Mouse (Mus musculus): ENCODE measurements around the gene Atp8b2. TPM values are rescaled to one million over a fixed set of nuclear protein-coding genes. Genes with fewer than 3 reads are reported as not detected.

Atp8b2 gene
- polyA plus RNA-seq, 1 experiment, result 80.8 TPM

DNA sequence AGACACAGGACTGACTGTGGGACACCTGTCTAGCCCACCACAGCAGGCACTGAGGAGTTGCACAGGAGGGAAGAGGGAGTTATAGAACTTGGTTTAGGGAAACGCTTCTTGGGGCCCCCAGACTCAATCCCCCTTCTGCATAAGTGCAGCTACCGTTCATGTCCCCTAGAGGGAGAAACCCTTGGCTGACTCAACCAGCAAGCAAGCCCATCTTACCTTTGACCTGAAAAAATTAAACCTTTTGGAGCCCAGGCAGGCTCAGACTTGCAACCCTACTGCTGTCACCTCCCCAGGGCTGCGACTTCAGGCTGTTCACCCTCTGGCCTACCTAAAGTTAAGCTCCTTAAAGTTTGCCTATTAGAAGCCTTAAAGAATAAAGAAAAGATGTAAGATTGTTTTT, 45.9 kb downstream of the Atp8b2 start:
- no peak for DNase-seq (ENCODE audit: low read depth)
- 0 out of 2 replicates have a peak, but pooled peaks have one; percentile 7 for TF ChIP-seq CTCF (IDR thresholded peaks at IDR 0.05; ENCODE audit: borderline replicate concordance, extremely low read depth, insufficient read depth, insufficient read length)
- TF ChIP-seq POLR2A (IDR thresholded peaks at IDR 0.05; ENCODE audit: borderline replicate concordance, extremely low read depth, insufficient read depth, insufficient read length, poor library complexity, severe bottlenecking), result no peak

DNA sequence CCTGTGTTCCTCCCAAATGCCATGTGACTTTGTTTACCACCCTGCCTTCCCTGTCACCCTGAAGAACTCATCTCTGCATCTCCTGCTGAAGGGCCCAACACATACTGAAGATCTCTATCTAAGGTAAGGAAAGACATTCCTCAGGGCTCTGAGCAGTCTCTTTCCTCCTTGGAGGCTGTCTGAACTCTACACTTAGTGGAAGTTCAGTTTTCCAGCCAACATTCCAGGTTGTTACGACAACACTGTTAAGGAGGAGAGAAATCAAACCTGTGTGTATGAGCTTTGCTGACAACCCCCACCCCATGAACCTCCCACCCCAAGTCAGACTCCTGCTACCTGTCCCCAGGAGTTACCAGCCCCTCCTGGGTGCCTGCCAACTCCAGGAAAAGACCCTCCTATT, 46.7 kb downstream of the Atp8b2 start:
- TF ChIP-seq POLR2A (IDR thresholded peaks at IDR 0.05; ENCODE audit: borderline replicate concordance, extremely low read depth, insufficient read depth, insufficient read length, poor library complexity, severe bottlenecking) (no peak), CTCF (IDR thresholded peaks at IDR 0.05; ENCODE audit: borderline replicate concordance, extremely low read depth, insufficient read depth, insufficient read length) (no peak)
- no peak for DNase-seq (ENCODE audit: low read depth)

DNA sequence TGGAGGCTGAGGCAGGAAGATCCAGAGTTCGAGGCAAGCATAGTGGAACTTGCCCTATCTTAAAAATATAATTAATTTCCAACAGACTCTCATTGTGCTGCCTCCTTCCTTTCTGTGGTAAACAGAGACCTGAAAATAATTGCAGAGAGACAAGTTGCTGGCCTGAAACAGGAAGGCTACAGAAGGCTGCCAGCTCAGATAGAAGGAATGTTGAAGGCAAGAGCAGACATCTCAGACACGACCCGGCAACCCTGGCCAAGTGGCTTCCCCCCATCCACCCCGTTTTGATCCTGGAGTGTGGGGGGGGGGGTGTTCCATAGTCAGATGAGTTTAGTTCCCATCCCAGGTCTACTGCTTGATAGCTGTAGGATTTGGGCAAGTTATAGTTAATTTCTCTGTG, 48.6 kb downstream of the Atp8b2 start:
- TF ChIP-seq POLR2A (IDR thresholded peaks at IDR 0.05; ENCODE audit: borderline replicate concordance, extremely low read depth, insufficient read depth, insufficient read length, poor library complexity, severe bottlenecking) (no peak), CTCF (IDR thresholded peaks at IDR 0.05; ENCODE audit: borderline replicate concordance, extremely low read depth, insufficient read depth, insufficient read length) (no peak)
- no peak for DNase-seq (ENCODE audit: low read depth)

DNA sequence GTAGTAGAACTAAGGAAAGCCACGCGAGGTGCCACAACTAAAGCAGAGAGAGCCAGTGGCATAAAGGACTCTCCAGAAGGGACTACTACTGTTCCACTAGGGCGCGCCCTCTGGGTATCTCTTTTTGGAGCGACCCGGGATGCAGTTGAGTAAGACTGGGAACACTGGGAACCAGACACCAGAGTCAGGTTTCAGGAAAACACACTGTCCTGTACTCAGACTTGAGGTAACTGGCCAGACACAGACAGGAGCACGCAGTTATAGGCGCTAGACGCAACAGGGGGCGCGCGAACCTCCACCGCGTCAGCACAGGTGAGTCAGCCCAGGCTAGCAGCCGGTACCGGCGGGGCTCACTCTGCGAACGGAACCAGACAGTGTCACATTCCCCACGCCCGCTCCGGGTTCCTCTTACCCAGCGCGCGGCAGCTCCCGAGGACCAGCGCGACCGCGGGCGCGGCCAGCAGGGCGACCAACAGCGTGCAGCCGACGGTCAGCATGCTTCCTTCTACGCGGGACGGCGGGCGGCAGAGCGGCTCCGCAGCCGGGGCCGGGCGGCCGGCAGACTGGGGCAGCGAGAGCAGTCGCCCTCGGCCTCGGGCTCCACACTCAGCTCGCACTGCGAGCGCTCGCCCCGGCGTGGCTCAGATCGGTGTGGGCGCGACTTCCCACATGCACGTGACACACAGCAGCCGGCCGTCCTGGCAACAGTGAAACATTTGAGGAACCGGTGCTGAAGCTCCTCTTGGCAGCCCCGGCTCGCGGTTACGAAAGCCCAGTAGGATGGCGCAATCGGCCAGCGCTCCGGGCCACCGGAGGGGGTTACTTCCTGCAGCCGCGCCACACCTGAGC, 50.5 kb downstream of the Atp8b2 start, which contains the start of gene Il6ra:
Gene Il6ra (minus strand): TSS at position 654 of the 849 bp plus-strand sequence.
- TF ChIP-seq CTCF (IDR thresholded peaks at IDR 0.05; ENCODE audit: borderline replicate concordance, extremely low read depth, insufficient read depth, insufficient read length), result no peak
- no peak for TF ChIP-seq POLR2A (IDR thresholded peaks at IDR 0.05; ENCODE audit: borderline replicate concordance, extremely low read depth, insufficient read depth, insufficient read length, poor library complexity, severe bottlenecking)

DNA sequence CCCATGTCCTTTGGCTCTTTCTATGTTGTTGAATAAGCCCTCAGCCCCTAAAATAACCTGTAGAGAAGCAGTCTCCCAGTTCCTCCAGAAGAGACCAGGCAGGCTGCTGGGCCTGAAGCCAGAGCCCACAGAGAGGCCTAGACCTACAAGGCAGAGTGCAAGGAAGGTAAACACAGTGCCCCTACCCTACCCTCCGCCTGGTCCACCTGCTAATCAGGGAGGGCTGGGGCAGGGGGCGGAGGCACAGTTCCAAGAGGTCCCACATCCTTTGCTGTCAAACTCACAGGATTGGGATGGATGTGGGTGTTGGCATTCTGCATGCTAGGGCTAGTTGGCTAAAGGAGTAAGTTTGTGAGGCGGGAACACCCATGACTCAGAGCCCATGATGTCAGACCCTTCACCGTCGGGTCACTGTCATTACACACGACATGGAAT, 51.2 kb downstream of the Atp8b2 start:
- no peak for TF ChIP-seq POLR2A (IDR thresholded peaks at IDR 0.05; ENCODE audit: borderline replicate concordance, extremely low read depth, insufficient read depth, insufficient read length, poor library complexity, severe bottlenecking)
- no peak for TF ChIP-seq CTCF (IDR thresholded peaks at IDR 0.05; ENCODE audit: borderline replicate concordance, extremely low read depth, insufficient read depth, insufficient read length)
- DNase-seq (ENCODE audit: low read depth), result no peak

More for the DNA sequence above, 50.5 kb downstream of the Atp8b2 start, which contains the start of gene Il6ra:
- DNase-seq (ENCODE audit: low read depth), result peak; percentile 80

DNA sequence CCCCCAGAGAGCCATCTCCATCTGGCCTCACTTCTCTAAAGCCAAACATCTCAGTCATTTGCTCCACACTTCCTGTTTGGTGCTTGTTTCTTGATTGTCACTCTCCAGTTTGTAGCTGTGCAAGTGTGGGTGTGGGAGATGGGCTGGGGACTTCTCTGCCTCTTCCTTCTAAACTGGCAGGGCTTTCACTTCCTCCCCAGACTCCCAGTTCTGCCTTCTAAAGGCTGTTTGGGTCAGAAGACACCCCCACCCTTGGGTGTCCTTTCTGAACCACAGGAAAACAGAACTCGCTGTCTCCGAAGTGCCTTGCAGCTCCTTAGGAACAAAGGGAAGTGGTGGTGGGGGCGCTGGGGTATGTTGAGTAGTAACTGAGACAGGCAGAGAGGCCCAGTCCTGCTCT, 52.1 kb downstream of the Atp8b2 start:
- no peak for TF ChIP-seq CTCF (IDR thresholded peaks at IDR 0.05; ENCODE audit: borderline replicate concordance, extremely low read depth, insufficient read depth, insufficient read length)
- no peak for TF ChIP-seq POLR2A (IDR thresholded peaks at IDR 0.05; ENCODE audit: borderline replicate concordance, extremely low read depth, insufficient read depth, insufficient read length, poor library complexity, severe bottlenecking)
- no peak for DNase-seq (ENCODE audit: low read depth)

DNA sequence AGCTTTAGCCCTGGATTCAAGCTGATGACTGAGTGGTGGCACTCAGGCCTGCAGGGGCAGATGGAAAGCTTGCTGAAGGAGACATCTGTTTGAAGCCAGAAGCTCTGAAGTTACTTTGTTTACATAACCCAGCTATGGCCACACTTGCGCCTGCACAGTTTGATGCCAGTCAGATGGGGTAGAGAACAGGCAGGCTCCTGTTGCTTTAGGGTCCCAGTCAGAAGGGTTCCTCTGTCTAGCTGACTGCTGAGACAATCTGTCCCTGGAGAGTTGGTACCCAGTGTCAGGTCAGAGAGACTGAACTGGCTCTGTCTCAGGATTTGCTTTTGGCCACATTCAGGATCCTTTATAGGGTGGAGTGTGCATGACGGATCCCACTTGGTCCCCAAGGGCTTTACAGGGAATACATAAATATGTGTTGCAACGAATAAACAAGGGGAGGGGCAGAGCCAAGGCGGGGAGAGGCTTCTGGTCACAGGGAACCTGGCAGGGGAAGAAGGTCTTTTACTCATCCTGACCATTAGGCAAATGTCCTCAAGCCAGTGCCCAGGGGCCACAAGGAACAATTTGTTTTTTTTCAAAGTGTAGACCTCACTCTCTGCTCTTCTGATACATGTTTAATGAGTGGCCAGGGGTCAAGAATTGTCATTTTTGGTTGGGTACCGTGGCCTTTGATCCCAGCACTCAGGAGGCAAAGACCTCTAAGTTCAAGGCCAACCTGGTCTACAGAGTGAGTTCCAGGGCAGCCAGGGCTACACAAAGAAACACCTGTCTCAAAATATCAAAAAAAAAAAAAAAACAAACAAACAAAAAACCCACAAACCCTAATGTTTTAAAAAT, 53.4 kb downstream of the Atp8b2 start:
- DNase-seq (ENCODE audit: low read depth), result no peak
- no peak for TF ChIP-seq CTCF (IDR thresholded peaks at IDR 0.05; ENCODE audit: borderline replicate concordance, extremely low read depth, insufficient read depth, insufficient read length)
- TF ChIP-seq POLR2A (IDR thresholded peaks at IDR 0.05; ENCODE audit: borderline replicate concordance, extremely low read depth, insufficient read depth, insufficient read length, poor library complexity, severe bottlenecking), result no peak

DNA sequence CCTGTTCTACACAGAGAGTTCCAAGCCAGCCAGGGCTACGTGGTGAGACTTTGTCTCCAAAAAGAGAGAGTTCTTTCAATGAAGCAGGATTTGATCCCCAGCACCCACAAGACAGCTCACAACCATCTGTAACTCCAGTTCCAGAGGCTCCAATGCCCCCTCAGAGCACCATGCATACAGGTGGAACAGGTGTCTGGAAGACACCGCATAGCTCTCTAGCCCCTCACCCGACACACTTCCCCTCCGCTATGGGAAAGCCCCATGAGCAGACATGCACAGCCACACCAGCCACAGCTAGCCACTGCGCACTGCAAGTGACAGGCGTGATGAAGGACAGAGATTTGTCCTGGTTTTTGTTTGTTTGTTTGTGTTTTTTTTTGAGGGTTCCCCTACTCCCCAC, 54.5 kb downstream of the Atp8b2 start:
- TF ChIP-seq CTCF (IDR thresholded peaks at IDR 0.05; ENCODE audit: borderline replicate concordance, extremely low read depth, insufficient read depth, insufficient read length), result no peak
- no peak for TF ChIP-seq POLR2A (IDR thresholded peaks at IDR 0.05; ENCODE audit: borderline replicate concordance, extremely low read depth, insufficient read depth, insufficient read length, poor library complexity, severe bottlenecking)
- no peak for DNase-seq (ENCODE audit: low read depth)

DNA sequence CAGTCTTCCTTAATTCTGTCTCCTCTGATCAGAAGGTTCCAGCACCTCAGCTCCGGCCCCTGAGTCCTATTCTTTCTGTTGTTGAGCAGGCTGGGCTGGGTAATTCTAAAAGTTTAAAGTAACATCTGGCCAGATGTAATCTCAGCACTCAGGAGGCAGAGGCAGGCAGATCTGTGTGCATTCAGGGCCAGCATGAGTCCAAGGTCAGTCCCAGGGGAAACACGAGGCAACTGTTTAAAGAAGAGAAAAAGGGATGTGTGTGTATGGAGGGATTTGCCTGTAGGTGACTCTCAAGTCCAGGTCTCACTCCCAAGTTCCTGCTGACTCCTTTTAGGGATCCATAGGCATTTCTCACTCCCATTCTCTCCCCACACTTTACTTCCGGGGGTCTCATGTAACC, 55.5 kb downstream of the Atp8b2 start:
- no peak for TF ChIP-seq CTCF (IDR thresholded peaks at IDR 0.05; ENCODE audit: borderline replicate concordance, extremely low read depth, insufficient read depth, insufficient read length)
- TF ChIP-seq POLR2A (IDR thresholded peaks at IDR 0.05; ENCODE audit: borderline replicate concordance, extremely low read depth, insufficient read depth, insufficient read length, poor library complexity, severe bottlenecking), result no peak
- DNase-seq (ENCODE audit: low read depth), result no peak

DNA sequence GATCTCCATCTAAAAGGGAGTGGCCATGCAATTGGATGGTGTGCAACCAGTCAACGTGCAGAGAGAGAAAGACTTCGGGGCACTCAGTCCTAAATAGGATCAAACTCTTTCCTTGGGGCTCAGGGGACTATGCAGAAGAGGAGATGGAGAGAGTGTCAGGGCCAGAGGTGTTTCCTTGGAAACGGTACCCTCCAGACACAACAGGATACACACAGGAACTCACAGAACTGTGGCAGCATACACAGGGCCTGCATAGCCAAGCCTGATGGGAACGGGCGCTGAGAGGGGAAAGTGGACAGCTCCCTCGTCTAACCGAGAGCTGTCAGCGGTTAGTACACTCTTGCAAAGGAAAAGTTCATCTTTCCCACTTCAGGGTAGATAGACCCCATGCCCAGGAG, 63.8 kb downstream of the Atp8b2 start:
- no peak for TF ChIP-seq POLR2A (IDR thresholded peaks at IDR 0.05; ENCODE audit: borderline replicate concordance, extremely low read depth, insufficient read depth, insufficient read length, poor library complexity, severe bottlenecking)
- TF ChIP-seq CTCF (IDR thresholded peaks at IDR 0.05; ENCODE audit: borderline replicate concordance, extremely low read depth, insufficient read depth, insufficient read length), result no peak
- no peak for DNase-seq (ENCODE audit: low read depth)

DNA sequence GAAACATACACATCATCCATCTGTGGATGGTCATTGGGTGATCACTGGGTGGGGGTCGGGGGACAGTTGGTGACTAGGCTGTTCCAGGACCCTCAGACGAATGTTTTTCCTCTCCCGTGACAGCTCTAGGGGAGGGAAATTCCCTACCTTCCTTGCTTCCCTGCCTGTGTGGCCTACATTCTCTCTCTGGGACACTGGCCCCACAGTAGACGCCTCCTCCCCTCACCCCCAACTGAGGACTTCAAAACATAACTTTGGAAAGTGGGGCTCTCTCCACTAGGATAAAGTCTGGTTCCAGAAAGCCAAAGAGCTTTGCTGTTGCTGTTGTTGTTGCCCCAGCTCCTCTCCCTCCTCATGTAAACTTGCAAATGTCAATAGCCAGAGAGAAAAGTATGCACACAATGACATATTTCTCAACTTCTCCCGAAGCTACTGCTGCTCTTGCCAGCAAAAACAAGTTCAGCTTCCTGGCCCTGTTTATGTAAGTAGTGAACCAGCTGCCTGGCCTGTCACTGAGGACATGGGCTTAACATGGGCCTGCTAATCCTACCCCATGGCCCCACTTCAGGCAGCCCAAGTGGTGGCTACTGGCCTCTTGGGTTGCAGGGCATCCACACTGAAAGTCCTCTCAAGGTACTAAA, 64.3 kb downstream of the Atp8b2 start:
- no peak for DNase-seq (ENCODE audit: low read depth)
- TF ChIP-seq CTCF (IDR thresholded peaks at IDR 0.05; ENCODE audit: borderline replicate concordance, extremely low read depth, insufficient read depth, insufficient read length) (no peak), POLR2A (IDR thresholded peaks at IDR 0.05; ENCODE audit: borderline replicate concordance, extremely low read depth, insufficient read depth, insufficient read length, poor library complexity, severe bottlenecking) (no peak)
